Mouse (Mus musculus): Measurements from ENCODE around the gene Fancm.
"Not testable (repeated sequence)": the region's sequence is repeated elsewhere in the genome, so short reads cannot be mapped to it uniquely, and the experiment has no call there.

Gene Fancm

DNA sequence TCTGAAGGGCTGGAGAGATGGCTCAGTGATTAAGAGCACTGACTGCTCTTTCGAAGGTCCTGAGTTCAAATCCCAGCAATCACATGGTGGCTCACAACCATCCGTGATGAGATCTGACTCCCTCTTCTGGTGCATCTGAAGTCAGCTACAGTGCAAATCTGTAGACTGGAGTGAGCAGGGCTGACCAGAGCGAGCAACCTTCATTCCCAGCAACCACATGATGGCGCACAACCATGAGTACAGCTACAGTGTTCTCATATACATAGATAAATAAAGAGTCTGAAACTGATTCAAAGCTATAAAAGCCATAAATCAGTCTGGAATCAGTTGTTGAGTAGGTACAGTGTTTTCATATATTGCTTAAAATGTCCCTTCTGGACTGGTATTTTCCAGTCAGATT is 60.7 kb downstream of the Fancm start:
- not testable (repeated sequence) for DNase-seq

- peak; percentile 100 for DNase-seq
Observed at GRCm38 (mm10) chr12:65172021-65172951, 96.9 kb downstream of the Fancm start, which contains the start of gene Mis18bp1. Mis18bp1 (minus strand) TSS chr12:65172604.

GRCm38 (mm10) chr12:65172959-65173358 is 97.6 kb downstream of the Fancm start:
- not testable (repeated sequence) for DNase-seq

GRCm38 (mm10) chr12:65173736-65174135 is 98.3 kb downstream of the Fancm start:
- peak; percentile 87 for DNase-seq
